Mouse (Mus musculus) forebrain, embryonic 12.5 days (tissue): ENCODE data around the gene Ehbp1. TPM values are rescaled to one million over a fixed set of nuclear protein-coding genes. Genes with fewer than 3 reads are reported as not detected.

ENCODE experiments used
- ATAC-seq: fragments of 200-750 bp; cut with Nextera tagmentation; 2 replicates; pipeline ENCODE4 v1.8.0; 2017; ENCODE audit warnings: moderate TSS enrichment; ENCODE audit not compliant: low FRiP score
- H3K27ac ChIP-seq: fragments of 300-500 bp; sonication (generic); 2 replicates; pipeline ENCODE4 v1.5.1; 2016; ENCODE audit warnings: mild to moderate bottlenecking
- H3K27me3 ChIP-seq: fragments of 300-500 bp; sonication (generic); 2 replicates; pipeline ENCODE4 v1.6.1; 2016; ENCODE audit warnings: mild to moderate bottlenecking
- H3K36me3 ChIP-seq: fragments of 300-500 bp; sonication (generic); replicated peaks from 2 replicates; pipeline ENCODE4 v1.6.1; 2016; ENCODE audit warnings: mild to moderate bottlenecking
- H3K4me1 ChIP-seq: fragments of 300-500 bp; sonication (generic); 2 replicates; pipeline ENCODE4 v1.6.1; 2016
- H3K4me2 ChIP-seq: fragments of 300-500 bp; sonication (generic); 2 replicates; pipeline ENCODE4 v1.6.1; 2016; ENCODE audit warnings: mild to moderate bottlenecking, moderate library complexity
- H3K4me3 ChIP-seq: fragments of 300-500 bp; sonication (generic); replicated peaks from 2 replicates; pipeline ENCODE4 v1.5.1; 2016; ENCODE audit warnings: mild to moderate bottlenecking
- H3K9ac ChIP-seq: fragments of 300-500 bp; sonication (generic); 2 replicates; pipeline ENCODE4 v1.6.1; 2016; ENCODE audit warnings: mild to moderate bottlenecking
- H3K9me3 ChIP-seq: fragments of 300-500 bp; sonication (generic); 2 replicates; pipeline ENCODE4 v1.6.1; 2016
- WGBS: fragments of 180-500 bp; shearing (Covaris S2); methylation state at CpG from one replicate; pipeline ENCODE4 v1.1.7; 2016; 5-methylcytosine and 5-hydroxymethylcytosine counted together
- polyA plus RNA-seq: library from polyadenylated mRNA; unstranded; fragments of >200 nt; fragmentation: Nextera tagmentation; extraction: Ambion mirVana; gene quantifications from 2 replicates; pipeline ENCODE4 v1.2.1, GENCODE M21; 2016

The Ehbp1 gene
- polyA plus RNA-seq, 1 experiment from 2014 or later, result 18.0 TPM

- peaks cover 55% of the 10 kb centered on the region for H3K27me3 ChIP-seq
- no peak for ATAC-seq
- H3K27ac ChIP-seq, result peak overlapping the region; percentile 98
- peak overlapping the region; percentile 78 for H3K4me2 ChIP-seq
- peaks cover 73% of the 10 kb centered on the region for H3K4me1 ChIP-seq
- H3K4me3 ChIP-seq, result peak overlapping the region; percentile 79
- no peaks in the 10 kb centered on the region for H3K9me3 ChIP-seq
- H3K36me3 ChIP-seq, result 0 out of 2 replicates have a peak, but pooled peaks cover 3% of the 10 kb centered on the region
- under 1% methylated on average over 34 of the region's 34 CpGs for WGBS
- peak overlapping the region; percentile 97 for H3K9ac ChIP-seq
Observed at GRCm38 (mm10) chr11:22002062-22002782, 339.9 kb downstream of the Ehbp1 start.

GRCm38 (mm10) chr11:22001321-22002061, 340.6 kb downstream of the Ehbp1 start:
- under 1% methylated on average over 41 of the region's 59 CpGs for WGBS
- H3K4me1 ChIP-seq, result peaks cover 73% of the 10 kb centered on the region
- peak; percentile 87 for ATAC-seq

GRCm38 (mm10) chr11:22000316-22001076, 341.6 kb downstream of the Ehbp1 start:
- Histone ChIP-seq H3K9me3 (no peaks in the 10 kb centered on the region), H3K4me3 (peak overlapping the region; percentile 79), H3K4me2 (peak overlapping the region; percentile 78), H3K27me3 (peaks cover 56% of the 10 kb centered on the region), H3K36me3 (peaks cover 11% of the 10 kb centered on the region; the same call in 1 of the 2 replicates), H3K9ac (peak overlapping the region; percentile 97), H3K4me1 (peaks cover 76% of the 10 kb centered on the region), H3K27ac (peak overlapping the region; percentile 98)
- WGBS, result 2% methylated on average over 47 of the region's 48 CpGs
- ATAC-seq, result no peak

More at GRCm38 (mm10) chr11:22001321-22002061, 340.6 kb downstream of the Ehbp1 start:
- Histone ChIP-seq H3K27me3 (peaks cover 56% of the 10 kb centered on the region), H3K27ac (peak overlapping the region; percentile 98), H3K4me3 (peak overlapping the region; percentile 79), H3K4me2 (peak overlapping the region; percentile 78), H3K9me3 (no peaks in the 10 kb centered on the region), H3K36me3 (0 out of 2 replicates have a peak, but pooled peaks cover 6% of the 10 kb centered on the region), H3K9ac (peak overlapping the region; percentile 97)

- Histone ChIP-seq H3K9ac (peak overlapping the region; percentile 97), H3K27ac (peak overlapping the region; percentile 98), H3K9me3 (no peaks in the 10 kb centered on the region), H3K4me1 (peaks cover 76% of the 10 kb centered on the region), H3K36me3 (peaks cover 12% of the 10 kb centered on the region; the same call in 1 of the 2 replicates), H3K27me3 (peaks cover 52% of the 10 kb centered on the region), H3K4me3 (peak overlapping the region; percentile 79), H3K4me2 (peak overlapping the region; percentile 78)
- no peak for ATAC-seq
- WGBS, result 2% methylated on average over 31 of the region's 31 CpGs
Observed at GRCm38 (mm10) chr11:21999396-22000315, 342.4 kb downstream of the Ehbp1 start.

GRCm38 (mm10) chr11:21998141-21999047, 343.7 kb downstream of the Ehbp1 start:
- ATAC-seq, result no peak
- Histone ChIP-seq H3K4me3 (peak overlapping the region; percentile 79), H3K27ac (peak overlapping the region; percentile 86), H3K4me2 (peak overlapping the region; percentile 78), H3K9me3 (no peaks in the 10 kb centered on the region), H3K27me3 (peaks cover 48% of the 10 kb centered on the region), H3K9ac (peak overlapping the region; percentile 97), H3K4me1 (peaks cover 76% of the 10 kb centered on the region), H3K36me3 (peaks cover 12% of the 10 kb centered on the region; the same call in 1 of the 2 replicates)
- 6% methylated on average over 32 of the region's 32 CpGs for WGBS

GRCm38 (mm10) chr11:21997561-21998140, 344.4 kb downstream of the Ehbp1 start:
- Histone ChIP-seq H3K4me2 (peak overlapping the region; percentile 78), H3K9me3 (no peaks in the 10 kb centered on the region), H3K27me3 (peaks cover 56% of the 10 kb centered on the region), H3K4me3 (peak overlapping the region; percentile 79), H3K4me1 (peaks cover 77% of the 10 kb centered on the region), H3K27ac (peak overlapping the region; percentile 86), H3K9ac (peak overlapping the region; percentile 97), H3K36me3 (peaks cover 12% of the 10 kb centered on the region; the same call in 1 of the 2 replicates)
- ATAC-seq, result no peak
- 3% methylated on average over 20 of the region's 20 CpGs for WGBS

- Histone ChIP-seq H3K27ac (peak overlapping the region; percentile 86), H3K4me2 (peak overlapping the region; percentile 78), H3K9me3 (no peaks in the 10 kb centered on the region), H3K4me1 (peaks cover 73% of the 10 kb centered on the region), H3K27me3 (peaks cover 55% of the 10 kb centered on the region), H3K4me3 (peak overlapping the region; percentile 79), H3K9ac (peak overlapping the region; percentile 97), H3K36me3 (peaks cover 12% of the 10 kb centered on the region; the same call in 1 of the 2 replicates)
- WGBS, result 1% methylated on average over 63 of the region's 63 CpGs
- ATAC-seq, result peak; percentile 63
Observed at GRCm38 (mm10) chr11:21996661-21997560, 345.2 kb downstream of the Ehbp1 start.

GRCm38 (mm10) chr11:21996325-21996647, 345.8 kb downstream of the Ehbp1 start:
- Histone ChIP-seq H3K4me1 (peaks cover 72% of the 10 kb centered on the region), H3K27ac (peak overlapping the region; percentile 86), H3K27me3 (peaks cover 57% of the 10 kb centered on the region), H3K36me3 (peaks cover 12% of the 10 kb centered on the region; the same call in 1 of the 2 replicates), H3K9ac (peak overlapping the region; percentile 97), H3K4me2 (peak overlapping the region; percentile 78), H3K4me3 (peak overlapping the region; percentile 79), H3K9me3 (no peaks in the 10 kb centered on the region)
- ATAC-seq, result peak; percentile 0; the same call in 1 of the 2 replicates
- WGBS, result 17% methylated on average over 13 of the region's 13 CpGs

- H3K27ac ChIP-seq, result peak overlapping the region; percentile 86
- peak overlapping the region; percentile 79 for H3K4me3 ChIP-seq
- WGBS, result 10% methylated on average over 27 of the region's 27 CpGs
- H3K27me3 ChIP-seq, result peaks cover 60% of the 10 kb centered on the region
- no peaks in the 10 kb centered on the region for H3K9me3 ChIP-seq
- H3K9ac ChIP-seq, result peak overlapping the region; percentile 97
- no peak for ATAC-seq
- H3K4me2 ChIP-seq, result peak overlapping the region; percentile 78
- peaks cover 12% of the 10 kb centered on the region; the same call in 1 of the 2 replicates for H3K36me3 ChIP-seq
- peaks cover 67% of the 10 kb centered on the region for H3K4me1 ChIP-seq
Observed at GRCm38 (mm10) chr11:21995534-21996324, 346.4 kb downstream of the Ehbp1 start.
